Mouse (Mus musculus) right cerebral cortex, postnatal 4 days (tissue): ENCODE measurements around the gene Slc12a3.

ENCODE experiments used
- DNase-seq: peaks from one replicate; pipeline ENCODE4 v3.0.0-alpha.2; 2022

Gene Slc12a3

GRCm38 (mm10) chr8:94328932-94329728 lies at the start of gene Slc12a3:
TSS of gene Slc12a3 (plus strand) at chr8:94329201.
- no peak for DNase-seq

- no peak for DNase-seq
These were observed 48.9 kb upstream of the Slc12a3 start for GRCm38 (mm10) chr8:94280001-94280613.

DNA sequence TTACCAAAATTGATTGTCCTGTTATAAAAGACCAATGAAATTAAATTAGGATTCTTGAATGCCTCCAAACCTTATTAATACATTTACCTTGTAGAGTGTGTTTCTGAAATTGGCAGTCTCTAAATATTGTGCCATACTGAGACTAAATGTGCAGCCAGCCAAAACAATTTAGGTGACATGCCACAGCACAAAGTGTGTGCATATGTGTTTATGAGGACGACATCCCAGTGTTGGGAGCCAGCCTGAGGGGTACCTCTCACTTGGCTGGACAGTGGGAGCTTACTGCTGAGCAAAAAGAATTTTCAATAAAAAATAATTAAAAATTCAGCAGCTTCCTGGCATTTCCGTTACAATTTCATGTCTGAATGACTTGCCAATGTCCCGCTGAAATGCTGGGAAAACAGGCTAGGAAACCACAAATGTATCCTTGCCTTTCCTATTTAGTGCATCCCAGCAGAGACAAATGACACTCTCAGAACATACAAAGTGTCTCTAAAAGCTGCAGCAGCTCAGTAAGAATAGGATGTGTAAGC lies 46.5 kb upstream of the Slc12a3 start:
- DNase-seq, result no peak

GRCm38 (mm10) chr8:94284204-94284603 lies 44.8 kb upstream of the Slc12a3 start:
- DNase-seq, result no peak

- no peak for DNase-seq
These were observed 38.4 kb upstream of the Slc12a3 start for GRCm38 (mm10) chr8:94290606-94291005.

DNA sequence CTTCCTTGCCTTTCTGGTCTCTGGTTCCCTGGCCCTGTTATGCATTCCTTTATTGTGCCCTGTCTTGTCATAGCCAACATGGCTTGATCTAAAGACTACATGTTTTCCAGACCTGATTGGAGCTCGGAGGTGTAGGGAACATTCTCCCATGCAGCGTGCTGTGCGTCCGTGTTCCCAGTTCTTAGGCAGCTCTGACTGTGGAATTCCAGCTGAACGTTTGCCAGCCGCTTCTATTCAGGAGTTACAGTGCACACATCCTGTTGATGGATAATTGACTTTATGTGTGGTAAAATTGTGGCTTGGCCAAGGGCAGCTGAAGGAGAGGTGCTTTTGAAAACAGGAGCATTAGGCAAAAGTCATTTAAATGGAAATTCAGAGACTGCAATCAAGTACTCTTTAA lies 36.9 kb upstream of the Slc12a3 start:
- DNase-seq, result peak; percentile 25

DNA sequence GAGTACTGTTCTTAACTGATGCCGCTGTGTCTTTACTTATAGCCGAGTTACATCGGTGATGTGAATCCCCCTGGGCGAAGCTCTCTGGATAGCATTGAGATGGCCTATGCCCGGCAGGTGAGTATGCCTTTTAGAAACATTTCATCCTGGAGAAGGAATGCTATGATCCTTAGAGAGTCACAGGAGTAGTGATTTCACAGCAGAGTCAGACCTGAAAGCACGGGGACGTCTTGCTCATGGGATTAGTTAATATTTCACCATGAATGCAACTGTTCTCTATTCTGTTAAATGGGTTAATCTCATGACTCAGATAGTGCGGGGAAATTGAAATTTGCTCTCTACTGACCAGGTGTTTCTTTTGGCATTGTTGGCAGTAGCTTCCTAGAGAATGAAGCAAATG lies 36.4 kb upstream of the Slc12a3 start:
- no peak for DNase-seq

GRCm38 (mm10) chr8:94295687-94296086 lies 33.3 kb upstream of the Slc12a3 start:
- no peak for DNase-seq

DNA sequence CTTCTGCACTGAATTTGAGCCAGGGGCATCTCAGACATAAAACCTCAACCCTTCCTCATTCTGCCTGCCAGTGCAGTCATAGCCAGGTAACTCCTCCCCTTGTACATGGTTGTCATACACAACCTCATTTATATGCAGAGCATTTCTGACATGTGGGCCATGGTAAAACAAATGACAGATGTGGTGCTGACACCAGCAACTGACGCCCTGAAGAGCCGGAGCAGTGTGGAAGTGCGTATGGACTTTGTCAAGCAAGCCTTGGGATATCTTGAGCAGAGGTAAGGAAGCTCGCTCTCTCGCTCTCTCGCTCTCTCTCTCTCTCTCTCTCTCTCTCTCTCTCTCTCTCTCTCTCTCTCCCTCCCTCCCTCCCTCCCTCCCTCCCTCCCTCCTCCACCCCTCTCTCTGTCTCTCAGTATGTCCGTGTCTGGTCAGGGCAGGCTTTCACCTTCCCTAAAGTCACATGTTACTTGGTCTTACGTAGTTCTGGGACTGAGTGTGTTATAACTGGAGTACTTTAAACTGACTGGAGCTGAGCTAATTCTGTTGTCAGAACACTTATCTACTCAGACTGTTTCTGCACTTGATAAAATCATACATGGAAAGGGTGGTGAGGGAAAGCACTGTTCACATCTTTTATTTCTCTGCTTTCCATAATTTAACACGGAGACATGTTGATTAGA lies 32.5 kb upstream of the Slc12a3 start:
- no peak for DNase-seq

- DNase-seq, result no peak
These were observed 31.9 kb upstream of the Slc12a3 start for GRCm38 (mm10) chr8:94297101-94297500.

GRCm38 (mm10) chr8:94300809-94301208 lies 28.2 kb upstream of the Slc12a3 start:
- no peak for DNase-seq

DNA sequence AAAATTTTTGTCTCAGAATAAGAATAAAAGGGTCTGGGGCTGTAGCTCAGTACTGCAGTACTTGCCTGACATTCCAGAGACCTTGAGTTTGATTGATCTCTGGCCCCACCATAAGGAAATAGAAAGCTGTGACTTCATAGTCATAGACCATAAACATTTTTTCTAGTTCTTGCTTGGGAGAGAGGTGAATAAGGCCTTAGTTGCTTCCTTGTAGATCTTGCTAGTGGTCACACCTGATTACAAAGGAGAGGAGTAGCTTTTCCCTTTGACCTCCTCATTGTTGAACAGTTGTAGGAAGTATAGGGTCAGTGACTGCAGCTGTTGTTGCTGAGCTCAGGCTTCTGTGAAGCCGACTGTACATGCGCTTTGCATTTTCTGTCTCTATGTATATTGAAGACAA lies 24.6 kb upstream of the Slc12a3 start:
- DNase-seq, result no peak

- no peak for DNase-seq
These were observed 21.9 kb upstream of the Slc12a3 start for GRCm38 (mm10) chr8:94306989-94307513.

GRCm38 (mm10) chr8:94307652-94308051 lies 21.3 kb upstream of the Slc12a3 start:
- no peak for DNase-seq

GRCm38 (mm10) chr8:94314069-94314468 lies 14.9 kb upstream of the Slc12a3 start:
- no peak for DNase-seq

- DNase-seq, result no peak
These were observed 11.8 kb upstream of the Slc12a3 start for GRCm38 (mm10) chr8:94317249-94317648.

DNA sequence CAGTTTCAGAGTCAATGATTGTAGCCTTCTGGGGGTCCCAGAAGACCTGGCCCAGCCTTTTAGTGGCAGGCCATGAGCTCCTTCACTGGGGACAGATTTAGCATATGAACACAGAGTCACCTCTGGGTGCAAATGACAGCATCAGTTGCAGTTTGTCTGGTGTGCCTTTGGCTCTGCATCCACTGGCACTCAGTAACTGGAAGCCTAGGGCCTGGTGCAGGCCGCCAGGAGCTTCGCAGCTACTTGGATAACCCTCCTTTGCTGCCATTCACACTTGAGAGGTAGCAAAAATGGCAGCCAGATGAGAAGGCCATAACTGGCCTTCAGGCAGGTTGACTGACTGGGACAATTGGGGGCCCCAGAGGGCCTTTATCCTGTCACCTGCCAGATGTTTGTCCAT lies 11.3 kb upstream of the Slc12a3 start:
- no peak for DNase-seq

DNA sequence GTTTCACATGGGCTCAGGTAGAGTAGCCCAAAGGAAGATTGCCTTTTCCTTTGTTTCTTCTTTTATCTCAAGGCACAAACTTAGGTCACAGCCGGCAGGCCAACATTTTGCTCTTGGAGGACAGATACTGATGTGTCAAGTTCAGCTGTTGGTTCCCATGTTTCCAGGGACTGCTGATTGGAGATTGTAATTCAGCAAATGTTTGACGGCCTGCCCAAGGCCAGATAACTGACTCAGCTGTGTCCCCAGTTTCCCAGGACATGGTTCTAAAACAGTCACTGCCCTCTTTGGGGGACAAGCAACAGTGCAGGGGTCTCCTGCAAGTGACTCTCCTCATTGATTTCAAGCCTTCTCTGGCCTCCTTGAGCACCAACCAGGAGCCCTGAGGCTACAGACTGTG lies 9.0 kb upstream of the Slc12a3 start:
- DNase-seq, result no peak

- no peak for DNase-seq
These were observed 6.9 kb upstream of the Slc12a3 start for GRCm38 (mm10) chr8:94322083-94322482.

GRCm38 (mm10) chr8:94323041-94323440 lies 6.0 kb upstream of the Slc12a3 start:
- DNase-seq, result no peak

DNA sequence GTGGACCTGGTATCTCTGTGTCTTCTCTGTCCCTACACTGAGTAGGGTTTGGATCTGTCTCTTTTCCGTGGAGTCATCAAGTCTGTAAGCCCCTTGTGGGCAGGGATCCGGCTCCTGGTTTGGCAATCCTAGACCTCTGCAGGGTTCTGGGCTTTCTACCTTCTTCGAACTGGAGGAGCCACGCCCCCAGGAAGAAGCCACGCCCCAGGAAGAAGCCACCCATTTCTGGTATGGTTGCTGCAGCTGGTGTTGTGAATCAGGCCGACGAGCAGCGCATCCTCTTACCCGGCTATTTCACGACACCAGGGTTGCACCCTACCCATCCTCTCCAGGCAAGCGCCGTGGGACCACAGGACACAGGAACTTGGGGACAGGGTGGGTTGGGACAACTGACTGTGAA lies 4.9 kb upstream of the Slc12a3 start:
- no peak for DNase-seq

- DNase-seq, result no peak
These were observed 3.0 kb upstream of the Slc12a3 start for GRCm38 (mm10) chr8:94326016-94326415.

- no peak for DNase-seq
These were observed 1.7 kb downstream of the Slc12a3 start for GRCm38 (mm10) chr8:94330733-94331132.

GRCm38 (mm10) chr8:94333345-94333744 lies 4.3 kb downstream of the Slc12a3 start:
- no peak for DNase-seq
